Mouse (Mus musculus): Measurements from ENCODE around the gene Tpmt.

GRCm38 (mm10) chr13:46975930-46976329, 68.6 kb downstream of the Tpmt start:
- TF ChIP-seq CTCF (IDR thresholded peaks at IDR 0.05; ENCODE audit: borderline replicate concordance, insufficient read depth, low read length) (no peak), POLR2A (IDR thresholded peaks at IDR 0.05; ENCODE audit: low read depth, low read length) (no peak)
